Mouse (Mus musculus) liver, postnatal 0 days (tissue): ENCODE measurements around the gene Vars2.

Source experiments
- CTCF ChIP-seq: sonication (generic); IDR thresholded peaks from 2 replicates; pipeline ENCODE4 v1.5.1; 2016; ENCODE audit warnings: antibody characterized with exemption, low read depth
- EP300 ChIP-seq: IDR thresholded peaks from 2 replicates; pipeline ENCODE4 v1.6.1; 2016; ENCODE audit warnings: antibody characterized with exemption, low read depth, mild to moderate bottlenecking

- peak; percentile 80 for TF ChIP-seq CTCF
- TF ChIP-seq EP300 = no peak
Observed at GRCm38 (mm10) chr17:35635699-35636111, 31.7 kb downstream of the Vars2 start.
